Mouse (Mus musculus): ENCODE measurements around the gene Ltbp3.
A peak's percentile ranks its signal among the peaks of the same experiment; 100 is the strongest.

The Ltbp3 gene

DNA sequence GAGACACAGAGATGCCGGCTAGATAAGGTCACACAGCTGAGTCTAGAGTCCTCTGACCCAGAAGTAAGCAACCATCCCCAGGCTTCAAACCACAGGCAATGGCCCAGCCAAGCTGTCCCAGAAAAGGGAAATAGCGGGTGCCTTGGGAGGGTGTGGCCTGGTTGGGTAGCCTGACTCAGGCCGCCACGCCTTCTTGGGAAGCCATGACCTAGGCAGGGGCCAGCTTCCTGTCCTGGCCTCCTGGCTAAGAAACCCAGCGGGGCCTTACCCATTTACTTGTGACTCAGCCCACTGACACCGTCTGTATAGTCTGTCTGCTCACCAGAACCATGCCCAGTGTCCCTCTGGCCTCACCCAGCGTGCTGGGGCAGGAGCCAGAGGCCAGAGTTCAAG is 16.2 kb upstream of the Ltbp3 start:
- DNase-seq: no peak

DNA sequence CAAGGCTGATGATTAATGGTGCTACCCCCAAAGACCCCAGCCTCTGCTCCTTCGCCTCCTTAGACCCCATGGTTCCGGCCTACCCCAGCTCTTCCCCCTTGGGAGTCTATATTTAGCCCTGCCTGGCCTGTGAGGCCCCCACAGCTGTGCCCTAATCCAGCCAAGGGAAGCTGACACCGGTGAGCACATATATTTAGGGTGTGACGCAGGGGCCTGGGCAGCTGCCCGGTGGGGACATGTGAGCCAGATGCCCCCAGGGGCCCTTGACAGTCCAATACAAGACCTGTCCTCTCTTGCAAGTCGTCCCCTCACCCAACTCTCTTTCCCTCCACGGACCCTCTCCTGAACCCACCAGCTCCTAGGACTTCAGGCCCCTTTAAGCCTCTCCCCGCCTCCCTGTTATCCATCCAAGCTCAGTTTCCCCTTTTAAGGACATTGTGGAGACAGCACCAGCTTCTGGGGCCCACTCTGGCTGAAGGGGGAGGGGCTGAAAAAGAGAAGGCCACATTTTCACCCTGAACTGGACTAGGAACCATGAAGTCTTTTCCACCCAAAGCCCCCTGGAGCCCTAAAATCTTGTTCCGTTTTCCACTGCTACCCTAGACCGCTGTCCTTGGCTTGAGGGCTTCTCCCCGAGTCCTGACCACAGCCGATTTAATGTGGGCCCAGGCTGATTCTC is 15.5 kb upstream of the Ltbp3 start:
- no peak for DNase-seq

DNA sequence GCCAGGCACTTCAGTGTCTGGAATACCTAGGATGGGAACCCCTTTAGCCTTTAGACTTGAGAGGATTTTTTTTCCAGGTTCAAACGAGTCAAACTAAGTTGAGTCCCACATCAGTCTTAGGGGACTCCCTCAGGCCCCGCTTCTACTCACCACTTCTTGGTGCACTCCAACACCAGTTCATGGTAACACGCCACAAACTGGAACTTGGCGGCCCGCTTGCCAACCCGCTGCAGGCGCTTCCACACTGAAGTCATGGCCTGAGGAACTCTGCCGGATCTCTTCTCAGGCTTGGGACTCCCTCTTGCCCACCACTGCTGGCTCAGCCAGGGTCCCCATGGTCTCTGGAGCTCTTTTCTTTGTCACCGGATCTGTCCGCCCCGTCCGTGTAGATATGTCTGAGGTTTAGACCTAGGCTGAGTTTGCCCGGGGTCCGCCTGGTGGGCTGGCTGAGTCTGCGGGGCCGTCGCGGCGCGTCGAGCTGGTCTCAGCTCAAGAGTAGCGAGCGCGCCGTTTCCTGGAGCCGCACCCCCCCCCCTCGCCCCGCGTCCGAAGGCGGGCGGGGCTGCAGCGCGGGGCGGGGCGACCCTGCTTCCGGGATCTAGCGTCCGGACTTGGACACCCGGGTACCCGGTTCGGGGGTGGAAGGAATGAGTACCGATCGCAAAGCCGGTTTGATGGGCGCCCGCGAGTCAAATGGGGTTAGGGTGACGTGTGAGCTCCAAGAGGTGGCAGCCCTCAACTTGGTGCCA is 14.8 kb upstream of the Ltbp3 start, which contains the start of gene Ehbp1l1:
TSS of gene Ehbp1l1 (minus strand) at position 551 of the 749 bp plus-strand sequence.
- DNase-seq: peak in 1 of 2 experiments; percentile 68

DNA sequence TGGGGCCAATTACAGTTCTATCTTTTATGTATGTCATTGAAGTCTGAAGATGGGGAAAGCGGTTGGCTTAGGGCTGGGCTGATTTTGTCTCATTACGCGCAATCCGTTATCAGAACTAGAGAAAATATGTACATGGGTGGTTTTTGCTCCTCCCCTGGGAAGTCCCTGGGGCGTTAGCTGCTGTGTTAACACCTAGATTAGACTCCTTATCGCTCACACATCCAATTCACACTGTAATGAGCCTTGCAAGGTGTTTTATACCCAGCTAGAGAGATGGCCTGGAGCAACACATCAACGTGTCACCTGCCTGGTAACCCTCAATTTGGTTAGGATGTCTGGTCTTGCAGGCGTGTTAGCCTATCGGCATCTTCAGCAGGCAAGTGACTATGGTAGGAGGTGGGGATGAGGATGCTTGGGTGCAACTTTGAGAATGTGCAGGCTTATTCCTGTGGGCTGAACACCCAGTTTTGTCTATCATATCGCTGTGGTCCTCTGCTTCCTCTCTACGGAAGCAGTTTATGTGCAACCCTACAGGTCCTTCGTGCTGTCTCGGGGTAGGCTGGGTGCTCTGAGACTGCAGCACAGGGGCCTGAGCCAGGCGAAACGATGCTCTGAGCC is 13.6 kb upstream of the Ltbp3 start:
- DNase-seq: no peak

DNA sequence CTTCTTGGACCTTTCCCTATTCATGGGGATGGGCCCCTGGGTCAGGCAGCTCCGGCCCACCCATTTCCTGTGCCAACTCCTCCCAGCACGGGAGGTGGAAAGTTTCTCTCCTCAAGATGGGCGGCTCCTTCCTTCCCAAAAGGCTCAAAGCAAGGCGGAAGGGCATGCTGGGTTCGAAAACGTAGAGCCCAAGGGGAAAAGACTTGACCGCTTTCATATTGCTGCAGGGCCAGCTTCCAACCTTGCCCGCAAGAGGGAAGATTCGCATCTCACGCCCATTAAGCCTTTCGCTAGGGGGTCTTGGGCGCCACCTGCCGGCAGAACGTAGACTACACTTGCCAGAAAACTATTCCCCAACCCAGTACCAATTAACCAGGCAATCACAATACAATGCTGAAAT is 13.0 kb upstream of the Ltbp3 start:
- peak; percentile 90 to 92 for DNase-seq

DNA sequence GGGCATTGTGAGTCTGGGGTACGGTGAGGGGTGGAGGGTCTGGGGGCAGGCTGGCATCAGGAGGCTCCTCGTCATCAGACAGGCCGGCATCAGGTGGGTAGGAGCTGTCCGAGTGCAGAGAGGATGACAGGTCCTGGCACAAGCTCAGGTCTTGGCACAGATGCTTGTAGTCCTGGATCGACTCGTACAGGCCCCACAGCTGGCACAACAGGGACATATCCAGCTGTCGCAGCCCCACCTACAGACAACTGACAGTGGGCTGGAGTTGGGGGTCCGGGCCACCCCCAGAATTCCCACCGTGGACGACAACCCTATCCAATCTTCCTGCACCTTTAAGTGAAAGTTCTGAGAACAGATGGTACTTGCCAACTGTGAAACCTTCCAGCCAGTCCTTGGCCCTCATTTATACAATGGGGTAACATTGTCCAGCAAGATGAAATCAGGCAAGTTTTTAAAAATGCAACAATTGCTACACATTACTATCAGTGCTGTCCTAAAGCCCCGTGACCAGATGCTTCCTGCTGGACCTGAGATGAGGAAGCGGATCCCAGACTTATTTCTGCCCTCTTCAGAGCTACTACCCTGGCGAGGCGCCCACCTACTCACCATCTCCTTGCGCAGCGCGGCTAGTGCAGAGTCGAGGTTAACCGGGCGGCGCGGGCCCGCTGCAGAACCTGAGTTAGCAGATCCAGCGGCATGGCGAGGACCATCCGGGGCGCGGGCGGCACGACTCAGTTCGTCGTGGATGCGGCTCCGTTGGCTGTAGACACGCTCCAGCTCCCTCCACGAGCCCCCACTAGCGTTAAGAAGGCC is 11.9 kb upstream of the Ltbp3 start:
- DNase-seq: peak; percentile 51 to 78

DNA sequence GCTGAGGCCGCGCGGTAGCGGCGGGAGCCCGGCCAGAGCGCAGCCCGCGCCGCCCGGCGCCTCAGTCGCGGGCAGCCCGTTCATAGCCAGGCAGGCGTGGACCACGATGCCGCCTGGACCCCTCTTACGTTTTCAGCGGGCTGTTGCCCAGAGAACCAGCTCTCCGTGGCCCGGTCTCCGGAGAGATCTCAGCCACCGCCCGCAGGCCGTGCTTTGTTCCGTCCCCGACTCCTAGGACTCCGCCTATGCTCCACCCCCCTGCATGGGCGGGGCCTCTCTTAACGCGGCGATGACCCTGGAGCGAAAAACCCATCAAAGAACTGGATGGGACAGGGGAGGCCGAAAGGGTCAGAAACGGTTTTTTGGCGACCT is 11.3 kb upstream of the Ltbp3 start, which contains the start of gene Fam89b:
TSS of gene Fam89b (minus strand) at position 210 of the 372 bp plus-strand sequence.
- peak; percentile 85 to 92 for DNase-seq

DNA sequence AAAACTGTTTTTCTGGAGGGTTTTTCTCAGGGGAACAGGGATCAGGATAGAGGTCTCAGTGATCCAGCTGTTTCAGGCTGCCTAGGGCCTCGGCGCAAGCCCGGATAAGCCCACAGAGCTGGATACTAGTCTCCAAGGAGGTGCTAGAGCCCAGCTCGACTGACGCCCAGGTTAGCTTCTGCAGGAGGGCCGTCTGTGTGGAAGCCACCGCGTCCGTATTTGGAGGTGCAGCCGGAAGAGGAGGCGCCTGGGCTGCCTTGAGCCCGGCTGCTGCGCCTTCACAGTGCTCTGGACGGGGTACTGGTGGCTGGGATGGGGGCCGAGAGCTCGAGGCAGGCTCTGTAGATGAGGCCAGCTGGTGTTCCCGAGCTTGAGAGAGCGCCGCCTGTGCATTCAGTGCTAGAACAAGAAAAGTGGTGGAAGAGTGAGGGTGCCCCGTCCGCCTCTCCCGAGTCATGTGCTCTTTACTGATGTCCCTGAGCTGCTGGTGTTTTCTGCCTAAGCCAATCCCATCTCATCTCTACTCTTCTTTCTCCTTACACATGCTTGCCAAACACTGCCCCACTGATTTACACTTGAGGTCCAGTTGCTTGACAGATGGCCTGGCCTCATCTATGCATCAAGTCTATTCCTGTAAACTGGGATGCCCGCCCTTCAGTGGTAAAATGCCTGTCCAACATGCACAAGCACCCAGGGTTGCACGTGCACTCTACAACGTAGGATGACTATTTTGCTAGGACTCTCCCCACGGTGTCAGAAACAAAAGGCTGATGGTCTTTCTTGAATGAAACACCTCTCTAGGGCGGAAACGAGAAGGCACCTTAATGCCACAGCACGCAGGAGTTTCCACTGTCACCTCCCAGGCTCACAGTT is 10.2 kb upstream of the Ltbp3 start:
- peak; percentile 50 to 66 for DNase-seq

DNA sequence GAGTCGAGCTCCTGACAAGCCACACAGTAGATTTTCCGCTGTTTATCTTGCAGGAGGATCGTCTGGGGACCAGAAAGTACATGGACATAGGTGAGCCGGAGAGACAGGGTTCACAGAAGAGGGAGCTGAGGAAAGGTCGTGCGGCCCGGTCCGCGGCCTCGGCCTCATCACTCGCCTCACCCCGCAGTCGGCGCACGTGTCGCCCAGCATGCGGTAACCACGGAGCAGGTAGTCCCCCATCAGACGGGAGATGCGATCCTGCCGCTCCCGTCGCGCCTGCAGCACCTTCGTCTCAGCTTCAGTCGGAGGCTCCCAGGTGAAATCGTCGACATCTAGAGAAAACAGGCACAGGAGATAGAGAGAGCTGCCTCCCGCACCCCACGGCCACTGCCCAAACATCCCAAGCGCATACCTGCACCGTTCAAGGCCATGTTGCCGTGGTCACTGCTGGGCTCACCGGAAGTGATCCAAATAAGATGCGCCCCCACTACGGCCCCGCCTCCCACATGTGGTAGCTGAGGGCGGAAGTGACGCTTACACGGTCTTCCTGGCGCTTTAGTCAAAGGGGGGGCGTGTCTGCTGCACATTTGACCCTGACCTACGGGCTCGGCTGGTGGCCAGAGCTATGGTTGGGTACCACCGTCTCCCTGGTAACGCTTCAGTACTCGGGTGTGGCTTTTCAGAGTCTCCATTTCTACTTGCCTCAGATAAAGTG is 9.3 kb upstream of the Ltbp3 start:
- peak; percentile 93 to 96 for DNase-seq

DNA sequence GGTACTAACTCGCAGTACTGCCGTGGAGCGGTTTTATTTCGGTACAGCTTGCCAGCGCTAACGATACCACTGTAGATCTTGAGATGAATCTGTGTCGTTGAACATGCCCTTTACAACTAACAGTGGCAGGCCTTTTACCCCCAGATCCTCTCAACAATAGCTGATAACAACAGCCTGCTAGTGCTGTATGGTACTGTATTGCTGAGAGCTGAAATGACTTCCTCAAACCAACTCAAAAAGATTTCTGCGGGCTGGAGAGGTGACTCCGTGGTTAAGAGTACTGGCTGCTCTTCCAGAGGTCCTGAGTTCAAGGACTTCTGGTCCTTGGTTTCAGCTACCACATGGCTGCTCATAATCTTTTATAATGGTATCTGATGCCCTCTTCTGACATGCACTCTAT is 6.4 kb upstream of the Ltbp3 start:
- DNase-seq: no peak

DNA sequence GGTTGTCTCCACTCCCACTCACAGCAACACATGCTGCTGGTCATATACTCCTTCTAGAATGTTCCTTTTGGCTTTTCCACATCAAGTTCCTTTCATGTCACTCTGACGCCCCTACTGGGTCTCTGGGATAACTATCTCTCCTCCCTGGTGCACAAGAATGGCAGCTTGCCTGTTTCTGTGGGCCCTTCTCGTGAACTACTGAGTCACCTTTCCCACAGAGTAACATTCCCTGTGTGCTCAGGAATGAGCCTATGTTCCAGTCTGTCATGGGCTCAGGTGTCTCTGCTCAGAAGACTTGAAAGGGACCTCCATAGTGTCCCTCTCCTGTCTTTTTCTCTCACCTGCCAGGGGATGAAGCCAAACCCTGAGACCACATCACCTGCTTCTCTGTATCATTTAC is 1.3 kb upstream of the Ltbp3 start:
- DNase-seq: no peak

DNA sequence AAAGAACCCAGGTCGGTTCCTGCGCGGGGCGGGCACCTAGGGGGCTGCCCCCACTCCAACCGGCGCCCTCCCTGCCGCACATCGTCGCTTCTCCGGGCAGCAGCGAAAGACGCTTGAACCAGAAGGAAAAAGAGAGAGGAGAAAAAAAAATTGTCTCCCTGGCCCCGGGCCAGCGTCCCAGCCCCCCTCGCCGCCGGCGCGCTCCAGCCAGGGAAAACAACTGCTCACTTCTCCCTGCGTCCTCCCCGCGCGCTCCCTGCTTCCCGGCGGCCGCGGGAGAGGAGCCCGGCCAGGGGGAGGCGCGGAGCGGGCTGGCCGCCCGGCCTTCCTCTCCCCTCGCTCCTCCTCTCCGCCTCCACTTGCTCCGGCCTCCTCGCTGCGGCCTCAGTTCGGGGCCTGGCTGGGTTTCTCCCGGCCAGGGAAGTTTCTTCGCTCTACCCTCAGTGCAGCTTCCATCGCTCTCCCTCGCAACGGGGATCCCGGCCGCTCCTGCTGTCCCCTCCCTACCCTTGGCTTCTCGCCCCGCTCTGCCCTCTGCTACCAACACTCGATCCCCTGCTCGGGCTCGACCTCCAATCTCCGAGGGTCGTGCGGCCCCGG is 1.0 kb downstream of the Ltbp3 start:
- peak; percentile 83 to 86 for DNase-seq

DNA sequence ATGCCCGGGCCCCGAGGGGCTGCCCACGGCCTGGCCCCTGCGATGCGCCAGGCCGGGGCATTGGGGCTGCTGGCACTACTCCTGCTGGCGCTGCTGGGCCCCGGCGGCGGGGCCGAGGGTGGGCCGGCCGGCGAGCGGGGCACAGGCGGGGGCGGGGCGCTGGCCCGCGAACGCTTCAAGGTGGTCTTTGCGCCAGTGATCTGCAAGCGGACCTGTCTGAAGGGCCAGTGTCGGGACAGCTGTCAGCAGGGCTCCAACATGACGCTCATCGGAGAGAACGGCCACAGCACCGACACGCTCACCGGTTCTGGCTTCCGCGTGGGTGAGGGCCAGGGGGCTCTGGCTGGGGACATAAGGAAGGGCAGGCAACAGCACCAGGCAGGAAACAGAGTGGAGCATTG is 1.5 kb downstream of the Ltbp3 start:
- DNase-seq: no peak

DNA sequence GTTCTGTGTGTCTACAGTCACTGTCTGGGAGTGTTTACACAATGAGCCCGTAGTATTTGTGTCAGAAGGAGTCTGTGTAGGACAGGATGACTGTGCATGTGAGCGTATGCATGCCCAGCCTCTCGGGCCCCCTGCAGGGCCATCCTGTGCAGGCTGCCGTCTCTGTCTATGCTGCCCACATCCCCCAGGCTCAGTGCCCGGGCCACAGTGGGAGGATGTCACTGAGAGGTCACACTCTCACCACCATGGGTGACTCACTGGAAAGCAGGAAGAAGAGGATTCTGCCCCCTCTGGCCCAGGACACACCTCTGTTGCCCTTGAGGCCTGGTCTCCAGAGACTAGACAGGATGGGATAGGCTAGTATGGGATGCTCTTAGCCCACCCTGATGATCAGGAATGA is 2.9 kb downstream of the Ltbp3 start:
- DNase-seq: peak; percentile 72 to 83

DNA sequence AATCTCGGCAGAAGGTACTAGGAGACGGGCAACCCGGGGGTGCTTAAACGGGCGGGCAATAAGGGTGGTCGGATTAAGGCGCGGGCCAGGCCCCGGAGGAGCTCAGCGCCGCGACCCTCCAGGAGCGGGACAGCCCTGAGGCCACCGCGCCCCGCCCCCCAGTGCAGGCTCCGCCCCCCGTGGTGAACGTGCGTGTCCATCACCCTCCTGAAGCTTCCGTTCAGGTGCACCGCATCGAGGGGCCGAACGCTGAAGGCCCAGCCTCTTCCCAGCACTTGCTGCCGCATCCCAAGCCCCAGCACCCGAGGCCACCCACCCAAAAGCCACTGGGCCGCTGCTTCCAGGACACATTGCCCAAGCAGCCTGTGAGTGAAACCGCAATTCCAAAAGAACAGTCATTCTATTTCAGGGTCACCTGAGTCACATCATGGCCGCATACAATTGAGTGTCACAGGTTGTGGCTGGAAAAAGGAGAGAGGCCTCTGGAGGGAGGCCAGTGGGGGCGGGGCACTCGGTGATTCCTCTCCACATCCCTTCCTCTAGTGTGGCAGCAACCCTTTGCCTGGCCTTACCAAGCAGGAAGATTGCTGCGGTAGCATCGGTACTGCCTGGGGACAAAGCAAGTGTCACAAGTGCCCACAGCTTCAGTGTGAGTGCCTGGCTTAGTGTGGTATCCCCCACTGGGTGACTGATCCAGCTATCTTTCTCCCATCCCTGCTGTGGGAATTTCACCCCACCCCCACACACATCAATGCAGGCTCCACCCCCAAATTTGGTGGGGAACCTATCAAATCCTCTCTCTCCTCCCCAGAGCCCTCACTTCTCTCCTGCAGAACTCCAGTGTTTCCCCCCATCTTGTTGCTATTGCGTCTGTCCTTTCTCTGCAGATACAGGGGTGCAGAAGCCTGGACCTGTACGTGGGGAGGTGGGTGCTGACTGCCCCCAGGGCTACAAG is 5.3 kb downstream of the Ltbp3 start:
- DNase-seq: peak; percentile 23 to 60

DNA sequence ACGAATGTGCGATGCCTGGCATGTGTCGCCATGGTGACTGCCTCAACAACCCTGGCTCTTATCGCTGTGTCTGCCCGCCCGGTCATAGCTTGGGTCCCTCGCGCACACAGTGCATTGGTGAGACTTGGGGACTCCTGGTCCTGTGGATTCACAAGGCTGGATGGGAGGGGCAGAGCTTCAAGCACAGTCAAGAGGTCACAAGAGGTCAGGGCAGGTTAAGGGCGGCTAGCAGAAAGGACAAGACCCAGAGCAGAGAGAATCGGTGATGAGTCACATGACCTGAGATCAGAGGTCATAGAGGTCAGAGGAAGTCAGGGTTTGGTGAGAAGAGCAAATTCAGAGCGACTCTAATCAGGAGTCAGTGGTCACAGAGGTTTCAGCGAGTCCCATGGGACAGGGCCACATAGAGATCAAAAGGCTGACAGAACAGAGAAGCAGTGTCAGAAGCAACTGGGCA is 6.2 kb downstream of the Ltbp3 start:
- no peak for DNase-seq

DNA sequence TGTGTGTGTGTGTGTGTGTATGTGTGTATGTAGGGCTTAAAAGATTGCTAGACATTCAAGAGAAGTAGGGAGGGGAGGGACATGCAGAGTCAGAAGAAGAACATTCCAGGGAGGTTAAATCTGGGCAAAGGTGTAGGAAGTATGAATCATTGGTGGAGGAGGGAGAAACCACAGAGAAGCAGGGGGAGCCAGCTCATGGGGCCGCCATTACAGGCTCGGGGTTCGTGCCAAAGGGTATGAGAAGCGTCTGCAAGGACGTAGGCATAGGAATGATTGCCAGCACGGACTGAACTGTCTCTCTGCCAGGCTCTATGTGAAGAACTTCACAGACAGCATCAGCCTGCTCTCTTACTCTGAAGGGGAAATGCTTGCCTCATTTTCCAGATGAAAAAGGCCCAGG is 8.8 kb downstream of the Ltbp3 start:
- no peak for DNase-seq

DNA sequence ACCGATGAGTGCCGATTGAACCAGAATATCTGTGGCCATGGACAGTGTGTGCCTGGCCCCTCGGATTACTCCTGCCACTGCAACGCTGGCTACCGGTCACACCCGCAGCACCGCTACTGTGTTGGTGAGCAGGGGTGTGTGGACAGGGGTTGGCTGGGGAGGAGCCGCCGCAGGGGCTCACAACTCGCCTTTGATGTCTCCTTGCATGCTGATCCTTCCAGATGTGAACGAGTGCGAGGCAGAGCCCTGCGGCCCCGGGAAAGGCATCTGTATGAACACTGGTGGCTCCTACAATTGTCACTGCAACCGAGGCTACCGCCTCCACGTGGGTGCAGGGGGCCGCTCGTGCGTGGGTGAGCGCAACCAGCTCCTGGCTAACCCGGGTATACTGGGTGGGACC is 10.2 kb downstream of the Ltbp3 start:
- peak in 1 of 2 experiments; percentile 8 for DNase-seq

DNA sequence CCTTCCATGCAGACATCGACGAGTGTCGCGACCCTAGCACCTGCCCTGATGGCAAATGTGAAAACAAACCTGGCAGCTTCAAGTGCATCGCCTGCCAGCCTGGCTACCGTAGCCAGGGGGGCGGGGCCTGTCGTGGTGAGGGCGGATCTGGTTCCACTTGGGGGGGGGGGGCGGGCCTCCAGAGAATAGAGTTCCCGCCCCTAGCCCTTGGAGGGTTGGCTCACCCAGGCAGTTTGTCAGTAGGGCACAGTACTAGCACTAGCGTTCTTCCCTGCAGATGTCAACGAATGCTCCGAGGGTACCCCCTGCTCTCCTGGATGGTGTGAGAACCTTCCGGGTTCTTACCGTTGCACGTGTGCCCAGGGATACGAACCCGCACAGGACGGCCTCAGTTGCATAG is 11.0 kb downstream of the Ltbp3 start:
- peak; percentile 34 to 61 for DNase-seq

Data from cerebellum, postnatal 25 days (tissue).